Mouse (Mus musculus) myocyte (in vitro differentiated cells): ENCODE results near the gene Fam216a. TPM values are rescaled to one million over a fixed set of nuclear protein-coding genes. Genes with fewer than 3 reads are reported as not detected.

Experiments used
- H3K27me3 ChIP-seq: one replicate; pipeline ENCODE4 v1.6.1; 2011; ENCODE audit not compliant: control insufficient read depth, insufficient read depth, insufficient read length
- H3K36me3 ChIP-seq: one replicate; pipeline ENCODE4 v1.6.1; 2011; ENCODE audit not compliant: control insufficient read depth, insufficient read depth
- H3K4me2 ChIP-seq: one replicate; pipeline ENCODE4 v1.6.1; 2011; ENCODE audit warnings: low read depth, control low read depth
- H3K4me3 ChIP-seq: one replicate; pipeline ENCODE4 v1.5.1; 2011; ENCODE audit warnings: mild to moderate bottlenecking, control low read depth, moderate library complexity
- H3K79me2 ChIP-seq: one replicate; pipeline ENCODE4 v1.6.1; 2011; ENCODE audit not compliant: control insufficient read depth, insufficient read depth
- H3ac ChIP-seq: one replicate; pipeline ENCODE4 v1.6.1; 2011; ENCODE audit not compliant: control insufficient read depth, insufficient read length
- CEBPB ChIP-seq: IDR thresholded peaks from 2 replicates; pipeline ENCODE4 v1.6.1; 2011; ENCODE audit warnings: mild to moderate bottlenecking, moderate library complexity; ENCODE audit not compliant: poor library complexity, insufficient read depth, severe bottlenecking
- E2F4 ChIP-seq: IDR thresholded peaks from one replicate; pipeline ENCODE4 v1.6.1; 2011; ENCODE audit warnings: mild to moderate bottlenecking, control low read depth, moderate library complexity; ENCODE audit not compliant: insufficient read depth
- MAX ChIP-seq: IDR thresholded peaks from one replicate; pipeline ENCODE4 v1.6.1; 2011; ENCODE audit warnings: low read depth, mild to moderate bottlenecking, control low read depth
- MYOD1 ChIP-seq, 3 experiments: IDR thresholded peaks; one replicate each; pipeline ENCODE4 v1.6.1; 2011; ENCODE audit warnings: control low read depth in 2 of 3, low read depth in 2 of 3, mild to moderate bottlenecking in 2 of 3, moderate library complexity in 1 of 3; ENCODE audit not compliant: insufficient read length in 2 of 3, control insufficient read depth in 1 of 3
- MYOG ChIP-seq, 3 experiments: IDR thresholded peaks; one replicate each; pipeline ENCODE4 v1.6.1; 2011; ENCODE audit warnings: control low read depth in 2 of 3, low read depth in 2 of 3, mild to moderate bottlenecking in 2 of 3; ENCODE audit not compliant: insufficient read length in 2 of 3, control insufficient read depth in 1 of 3, insufficient read depth in 1 of 3
- POLR2A ChIP-seq: IDR thresholded peaks from one replicate; pipeline ENCODE4 v1.6.1; 2011; ENCODE audit warnings: low read depth, mild to moderate bottlenecking, control low read depth, moderate library complexity; ENCODE audit not compliant: insufficient read length
- POLR2AphosphoS2 ChIP-seq: IDR thresholded peaks from one replicate; pipeline ENCODE4 v1.6.1; 2011; ENCODE audit warnings: low read depth, control low read depth; ENCODE audit not compliant: insufficient read length
- REST ChIP-seq: IDR thresholded peaks from one replicate; pipeline ENCODE4 v1.6.1; 2011; ENCODE audit warnings: mild to moderate bottlenecking, control low read depth, moderate library complexity; ENCODE audit not compliant: insufficient read depth, insufficient read length
- SRF ChIP-seq: IDR thresholded peaks from one replicate; pipeline ENCODE4 v1.6.1; 2011; ENCODE audit warnings: low read depth; ENCODE audit not compliant: control insufficient read depth, insufficient read length
- TCF12 ChIP-seq: IDR thresholded peaks from one replicate; pipeline ENCODE4 v1.6.1; 2011; ENCODE audit warnings: mild to moderate bottlenecking, control low read depth; ENCODE audit not compliant: poor library complexity, insufficient read depth, severe bottlenecking
- TCF3 ChIP-seq: IDR thresholded peaks from one replicate; pipeline ENCODE4 v1.6.1; 2011; ENCODE audit warnings: low read depth, control low read depth; ENCODE audit not compliant: insufficient read length
- USF1 ChIP-seq: IDR thresholded peaks from one replicate; pipeline ENCODE4 v1.6.1; 2011; ENCODE audit warnings: low read depth, mild to moderate bottlenecking, control low read depth, moderate library complexity
- polyA plus RNA-seq: library from polyadenylated mRNA; unstranded; fragments of >200 nt; fragmentation: generic; extraction: Trizol; gene quantifications from one replicate; pipeline ENCODE4 v1.2.1, GENCODE M21; 2012; ENCODE audit warnings: missing spikeins

The Fam216a gene
- polyA plus RNA-seq, 1 experiment: 27.7 TPM

- Histone ChIP-seq H3K36me3 (no peaks in the 10 kb centered on the region), H3K27me3 (peaks cover 4% of the 10 kb centered on the region), H3K4me2 (peak within 1 kb of the TSS; percentile 97), H3ac (peak within 1 kb of the TSS; percentile 57), H3K79me2 (peaks cover 40% of the 10 kb centered on the region), H3K4me3 (peak within 1 kb of the TSS; percentile 54)
- TF ChIP-seq POLR2AphosphoS2 (peak; percentile 84), TCF12 (no peak), POLR2A (peak; percentile 82), SRF (peak; percentile 17), MYOD1 (IDR thresholded peaks at IDR 0.05; ENCODE audit: control insufficient read depth in 1 of 3, insufficient read length in 2 of 3, low read depth in 2 of 3) (peak in 1 of 3 experiments; percentile 17)
Measured at GRCm38 (mm10) chr5:122353807-122354491, 18.2 kb downstream of the Fam216a start, which contains the start of the genes Rad9b and Vps29. Gene Rad9b, minus strand, starts transcription at chr5:122354233. Gene Vps29, plus strand, starts transcription at chr5:122354369.

- H3K4me2 ChIP-seq: no peak overlapping the region
- H3K27me3 ChIP-seq: peaks cover 4% of the 10 kb centered on the region
- TF ChIP-seq MYOG (IDR thresholded peaks at IDR 0.05; ENCODE audit: control insufficient read depth in 1 of 3, insufficient read depth in 1 of 3, insufficient read length in 2 of 3, low read depth in 2 of 3) (no peak), POLR2A (no peak), USF1 (no peak), TCF3 (no peak), CEBPB (no peak), POLR2AphosphoS2 (no peak), MYOD1 (IDR thresholded peaks at IDR 0.05; ENCODE audit: control insufficient read depth in 1 of 3, insufficient read length in 2 of 3, low read depth in 2 of 3) (no peak), SRF (no peak), REST (no peak), TCF12 (no peak), MAX (no peak), E2F4 (no peak)
- H3K79me2 ChIP-seq: no peaks in the 10 kb centered on the region
- H3K4me3 ChIP-seq: no peak overlapping the region
- no peak overlapping the region for H3ac ChIP-seq
- H3K36me3 ChIP-seq: no peaks in the 10 kb centered on the region
Measured at GRCm38 (mm10) chr5:122345777-122346176, 26.4 kb downstream of the Fam216a start.

DNA sequence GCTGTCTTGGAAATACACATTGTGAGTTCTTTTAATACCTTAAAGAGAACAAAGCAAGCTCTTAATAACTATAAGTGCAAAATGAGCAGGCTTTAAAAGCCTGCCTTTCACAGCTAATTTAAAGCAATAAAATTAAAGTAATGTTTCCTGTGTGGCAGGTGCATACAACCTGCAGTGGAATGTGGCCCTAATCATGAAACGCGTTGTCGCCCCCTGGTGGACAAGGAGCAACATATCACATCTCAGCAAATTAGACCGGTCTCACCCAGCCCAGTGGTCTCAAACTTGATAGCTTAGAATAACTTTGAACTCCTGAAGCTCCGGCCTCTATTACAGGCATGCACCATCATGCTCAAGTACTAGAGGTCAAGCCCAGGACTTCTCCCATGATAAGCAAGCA, 27.9 kb downstream of the Fam216a start:
- Histone ChIP-seq H3K79me2 (no peaks in the 10 kb centered on the region), H3K27me3 (no peaks in the 10 kb centered on the region), H3K36me3 (no peaks in the 10 kb centered on the region), H3K4me2 (no peak overlapping the region), H3K4me3 (no peak overlapping the region), H3ac (no peak overlapping the region)
- TF ChIP-seq POLR2A: no peak
- no peak for TF ChIP-seq TCF3
- TF ChIP-seq USF1: no peak
- no peak for TF ChIP-seq MAX
- no peak for TF ChIP-seq REST
- TF ChIP-seq CEBPB: no peak
- no peak for TF ChIP-seq E2F4
- TF ChIP-seq MYOD1 (IDR thresholded peaks at IDR 0.05; ENCODE audit: control insufficient read depth in 1 of 3, insufficient read length in 2 of 3, low read depth in 2 of 3): no peak

- no peak for TF ChIP-seq MAX
- TF ChIP-seq SRF: no peak
- TF ChIP-seq CEBPB: no peak
- no peak for TF ChIP-seq POLR2A
- TF ChIP-seq USF1: no peak
- no peak for TF ChIP-seq MYOG (IDR thresholded peaks at IDR 0.05; ENCODE audit: control insufficient read depth in 1 of 3, insufficient read depth in 1 of 3, insufficient read length in 2 of 3, low read depth in 2 of 3)
- TF ChIP-seq REST: no peak
- no peak for TF ChIP-seq POLR2AphosphoS2
- TF ChIP-seq TCF12: no peak
- no peak for TF ChIP-seq MYOD1 (IDR thresholded peaks at IDR 0.05; ENCODE audit: control insufficient read depth in 1 of 3, insufficient read length in 2 of 3, low read depth in 2 of 3)
- TF ChIP-seq TCF3: no peak
- no peak for TF ChIP-seq E2F4
- Histone ChIP-seq H3K4me2 (no peak overlapping the region), H3K27me3 (no peaks in the 10 kb centered on the region), H3K79me2 (no peaks in the 10 kb centered on the region), H3K4me3 (no peak overlapping the region), H3K36me3 (no peaks in the 10 kb centered on the region), H3ac (no peak overlapping the region)
Measured at GRCm38 (mm10) chr5:122343768-122344167, 28.4 kb downstream of the Fam216a start.

DNA sequence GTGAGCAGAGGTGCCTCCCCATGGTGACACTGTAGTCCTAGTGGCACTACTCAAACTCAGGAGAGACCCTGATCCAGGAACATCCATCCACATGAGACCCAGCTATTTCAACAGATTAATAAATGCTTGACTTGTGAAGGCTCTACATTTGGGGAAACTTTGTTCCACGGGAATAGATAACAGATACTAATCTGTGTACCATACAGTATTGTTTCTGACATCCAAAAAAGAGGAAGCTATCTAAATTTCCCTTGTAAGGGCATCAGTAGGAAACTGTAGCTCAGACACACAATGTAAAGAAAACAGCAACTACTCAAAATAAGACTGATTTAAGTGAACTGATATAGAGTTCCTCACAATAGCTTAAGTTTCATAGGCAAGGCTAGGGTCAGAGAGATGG, 29.3 kb downstream of the Fam216a start:
- Histone ChIP-seq H3ac (no peak overlapping the region), H3K4me2 (no peak overlapping the region), H3K4me3 (no peak overlapping the region), H3K27me3 (no peaks in the 10 kb centered on the region), H3K79me2 (no peaks in the 10 kb centered on the region), H3K36me3 (no peaks in the 10 kb centered on the region)
- TF ChIP-seq MYOD1 (IDR thresholded peaks at IDR 0.05; ENCODE audit: control insufficient read depth in 1 of 3, insufficient read length in 2 of 3, low read depth in 2 of 3) (no peak), MYOG (IDR thresholded peaks at IDR 0.05; ENCODE audit: control insufficient read depth in 1 of 3, insufficient read depth in 1 of 3, insufficient read length in 2 of 3, low read depth in 2 of 3) (no peak), CEBPB (no peak), USF1 (no peak), REST (no peak), MAX (no peak), TCF12 (no peak), SRF (no peak), TCF3 (no peak)
